Mouse (Mus musculus) CH12.LX (cell line): Measurements from ENCODE around the gene Agbl3. TPM values are rescaled to one million over a fixed set of nuclear protein-coding genes. Genes with fewer than 3 reads are reported as not detected.

ENCODE experiments used
- DNase-seq: peaks from one replicate; pipeline ENCODE4 v3.0.0-alpha.2; 2013; ENCODE audit errors: extremely low read depth
- H3K27ac ChIP-seq: 2 replicates; pipeline ENCODE4 v1.5.1; 2012; ENCODE audit warnings: low read depth, mild to moderate bottlenecking, control low read depth, moderate library complexity; ENCODE audit not compliant: insufficient read depth
- H3K27me3 ChIP-seq: replicated peaks from 2 replicates; pipeline ENCODE3; 2012; ENCODE audit warnings: inconsistent platforms
- H3K36me3 ChIP-seq, 2 experiments: replicated peaks in 1 of 2; 2 replicates each; pipeline versions ENCODE3 to v1.6.1; 2012; ENCODE audit warnings: inconsistent platforms in 1 of 2, low read length in 1 of 2, mild to moderate bottlenecking in 1 of 2, mixed read lengths in 1 of 2, moderate library complexity in 1 of 2; ENCODE audit not compliant: control insufficient read depth in 1 of 2, insufficient read depth in 1 of 2
- H3K4me1 ChIP-seq, 2 experiments: 2 replicates each; pipeline ENCODE4 v1.6.1; 2012; ENCODE audit warnings: inconsistent platforms in 1 of 2, moderate library complexity in 1 of 2; ENCODE audit not compliant: insufficient read depth in 2 of 2, control insufficient read depth in 1 of 2
- H3K4me2 ChIP-seq: 2 replicates; pipeline ENCODE4 v1.6.1; 2012; ENCODE audit warnings: low read depth, mild to moderate bottlenecking, control low read depth; ENCODE audit not compliant: poor library complexity, insufficient read depth, severe bottlenecking
- H3K4me3 ChIP-seq, 3 experiments: fragments of 150-350 bp in 1 of 3; sonication (generic) in 1 of 3; replicated peaks in 1 of 3; 2 replicates each; pipeline versions ENCODE3 to v1.5.1; 2011 to 2012; ENCODE audit warnings: low read depth in 2 of 3, low read length in 2 of 3, mild to moderate bottlenecking in 2 of 3, moderate library complexity in 2 of 3, control low read depth in 1 of 3, improper control_type of control experiment in 1 of 3, inconsistent platforms in 1 of 3, mixed read lengths in 1 of 3; ENCODE audit not compliant: poor library complexity in 1 of 3
- H3K79me2 ChIP-seq: replicated peaks from 2 replicates; pipeline ENCODE4 v1.6.1; 2012; ENCODE audit warnings: mild to moderate bottlenecking, moderate library complexity; ENCODE audit not compliant: control insufficient read depth, poor library complexity, insufficient read depth, severe bottlenecking; ENCODE audit errors: extremely low read depth
- H3K9ac ChIP-seq: 2 replicates; pipeline ENCODE4 v1.6.1; 2012; ENCODE audit warnings: low read depth, mild to moderate bottlenecking, control low read depth, moderate library complexity; ENCODE audit not compliant: insufficient read depth
- H3K9me3 ChIP-seq: replicated peaks from 2 replicates; pipeline ENCODE3; 2012; ENCODE audit warnings: low read length, inconsistent platforms, mixed read lengths
- CHD1 ChIP-seq: IDR thresholded peaks from 2 replicates; pipeline ENCODE4 v1.6.1; 2012; ENCODE audit warnings: low read depth, low read length, improper control_type of control experiment, inconsistent platforms
- CTCF ChIP-seq, 2 experiments: IDR thresholded peaks in 1 of 2; conservative IDR thresholded peaks in 1 of 2; 2 replicates each; pipeline ENCODE4 v1.5.1; 2011 to 2012; ENCODE audit warnings: low read depth in 2 of 2, low read length in 2 of 2, improper control_type of control experiment in 1 of 2, inconsistent platforms in 1 of 2, mild to moderate bottlenecking in 1 of 2, moderate library complexity in 1 of 2
- E2F4 ChIP-seq: IDR thresholded peaks from 2 replicates; pipeline ENCODE4 v1.6.1; 2011; ENCODE audit warnings: low read depth, low read length, improper control_type of control experiment; ENCODE audit not compliant: insufficient replicate concordance
- GABPA ChIP-seq: IDR thresholded peaks from 2 replicates; pipeline ENCODE4 v1.6.1; 2012; ENCODE audit warnings: low read depth, low read length, improper control_type of control experiment, inconsistent platforms; ENCODE audit not compliant: insufficient replicate concordance
- HCFC1 ChIP-seq: IDR thresholded peaks from 2 replicates; pipeline ENCODE4 v1.6.1; 2012; ENCODE audit warnings: low read depth, mild to moderate bottlenecking, inconsistent platforms, low read length, improper control_type of control experiment
- IRF4 ChIP-seq: IDR thresholded peaks from 2 replicates; pipeline ENCODE4 v1.6.1; 2014; ENCODE audit warnings: low read depth, mild to moderate bottlenecking, inconsistent platforms, low read length, improper control_type of control experiment
- JUN ChIP-seq: IDR thresholded peaks from 2 replicates; pipeline ENCODE4 v1.6.1; 2011; ENCODE audit warnings: low read depth, mild to moderate bottlenecking, low read length, improper control_type of control experiment, moderate library complexity; ENCODE audit not compliant: insufficient read depth
- JUND ChIP-seq: conservative IDR thresholded peaks from 2 replicates; pipeline ENCODE4 v1.6.1; 2011; ENCODE audit warnings: low read depth, low read length, improper control_type of control experiment
- KAT2A ChIP-seq: IDR thresholded peaks from 2 replicates; pipeline ENCODE4 v1.6.1; 2012; ENCODE audit warnings: low read length, improper control_type of control experiment, inconsistent platforms; ENCODE audit not compliant: insufficient replicate concordance
- MAX ChIP-seq: IDR thresholded peaks from 2 replicates; pipeline ENCODE4 v1.6.1; 2011; ENCODE audit warnings: low read length, improper control_type of control experiment
- MAZ ChIP-seq: IDR thresholded peaks from 2 replicates; pipeline ENCODE4 v1.6.1; 2012; ENCODE audit warnings: low read depth, mild to moderate bottlenecking, inconsistent platforms, low read length, improper control_type of control experiment, moderate library complexity
- MYC ChIP-seq: IDR thresholded peaks from 2 replicates; pipeline ENCODE4 v1.6.1; 2011; ENCODE audit warnings: low read depth, mild to moderate bottlenecking, improper control_type of control experiment, low read length
- POLR2A ChIP-seq: IDR thresholded peaks from 2 replicates; pipeline ENCODE4 v1.6.1; 2011; ENCODE audit warnings: low read depth, mild to moderate bottlenecking, improper control_type of control experiment, low read length
- SIN3A ChIP-seq: IDR thresholded peaks from 2 replicates; pipeline ENCODE4 v1.6.1; 2012; ENCODE audit warnings: low read length, improper control_type of control experiment, inconsistent platforms
- SMC3 ChIP-seq: IDR thresholded peaks from 2 replicates; pipeline ENCODE4 v1.6.1; 2011; ENCODE audit warnings: low read depth, low read length, improper control_type of control experiment
- TBP ChIP-seq: conservative IDR thresholded peaks from 2 replicates; pipeline ENCODE4 v1.6.1; 2011; ENCODE audit warnings: low read depth, low read length, improper control_type of control experiment
- USF1 ChIP-seq: IDR thresholded peaks from 2 replicates; pipeline ENCODE4 v1.6.1; 2014; ENCODE audit warnings: low read depth, mild to moderate bottlenecking, inconsistent platforms, low read length, improper control_type of control experiment
- USF2 ChIP-seq: conservative IDR thresholded peaks from 2 replicates; pipeline ENCODE4 v1.6.1; 2011; ENCODE audit warnings: low read depth, low read length, improper control_type of control experiment
- ZKSCAN1 ChIP-seq: IDR thresholded peaks from 2 replicates; pipeline ENCODE4 v1.6.1; 2012; ENCODE audit warnings: low read depth, inconsistent platforms, low read length, improper control_type of control experiment, borderline replicate concordance
- ZMIZ1 ChIP-seq: IDR thresholded peaks from 2 replicates; pipeline ENCODE4 v1.6.1; 2012; ENCODE audit warnings: low read depth, mild to moderate bottlenecking, inconsistent platforms, low read length, improper control_type of control experiment
- ZNF384 ChIP-seq: IDR thresholded peaks from 2 replicates; pipeline ENCODE4 v1.6.1; 2012; ENCODE audit warnings: low read depth, low read length, improper control_type of control experiment, inconsistent platforms
- dilution Hi-C: fragments of 300-500 bp; cut with MboI; formaldehyde crosslinking; loops from 2 replicates; pipeline ENCODE4 v1.14.3; 2020; ENCODE audit warnings: low sequenced_read_pairs; ENCODE audit not compliant: extremely low pct_unique_long_range_greater_than_20kb, extremely low pct_ligation_motif_present
- in situ Hi-C: fragments of 300-500 bp; cut with MboI; formaldehyde crosslinking; loops from 3 replicates; pipeline ENCODE4 v1.14.3; 2019; ENCODE audit warnings: low sequenced_read_pairs, low pct_ligation_motif_present, low pct_unique_long_range_greater_than_20kb, mixed read lengths
- polyA plus RNA-seq: library from polyadenylated mRNA; unstranded; fragments of >175 nt; gene quantifications from 2 replicates; pipeline ENCODE4 v1.2.1, GENCODE M21; 2012; ENCODE audit warnings: low read depth; ENCODE audit not compliant: insufficient read length
- total RNA-seq, 2 experiments: library from RNA; depleted of rRNA; stranded (reverse); fragments of 300-350 nt in 1 of 2; fragments of >200 nt in 1 of 2; gene quantifications; 2 replicates each; pipeline ENCODE4 v1.2.3; 2012 to 2014

Agbl3 gene
- total and polyA plus RNA-seq, 3 experiments = 1.9 to 4.8 (median 3.4) TPM

DNA sequence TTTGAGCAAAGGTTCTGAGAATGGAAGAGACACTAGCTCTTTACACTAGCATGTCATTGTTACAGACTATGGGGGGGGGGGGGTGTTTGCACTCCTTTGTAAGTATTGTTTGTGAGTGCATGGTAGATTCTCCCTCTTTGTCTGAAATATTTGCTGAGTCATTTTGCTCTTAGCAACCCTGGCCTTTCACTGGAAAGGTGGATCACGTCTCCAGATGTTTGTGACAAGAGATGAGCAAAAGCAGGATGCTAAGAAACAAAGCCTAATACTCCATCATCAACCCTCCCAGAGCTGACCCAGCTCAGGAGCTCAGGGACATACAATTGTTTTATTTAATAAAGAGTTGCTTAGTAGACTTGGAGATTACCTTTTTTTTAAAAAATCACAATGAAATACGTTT, 43.3 kb upstream of the Agbl3 start:
- TF ChIP-seq USF2 (no peak), SMC3 (no peak)
- TF ChIP-seq, all 38 proteins: peak for 0
- no peaks in the 10 kb centered on the region for H3K36me3 ChIP-seq
- no peaks in the 10 kb centered on the region for H3K27me3 ChIP-seq
- dilution Hi-C loops (no loop called here), in situ Hi-C loops (no loop called here)
- H3K9ac ChIP-seq = no peak overlapping the region
- H3K27ac ChIP-seq = no peak overlapping the region
- no peak overlapping the region for H3K4me3 ChIP-seq
- no peaks in the 10 kb centered on the region for H3K9me3 ChIP-seq
- no peak for DNase-seq
- peaks cover 0 to 6% of the 10 kb centered on the region in 2 experiments; a peak in 1 of 4 replicates for H3K4me1 ChIP-seq
- H3K4me2 ChIP-seq = no peak overlapping the region
- no peaks in the 10 kb centered on the region for H3K79me2 ChIP-seq

DNA sequence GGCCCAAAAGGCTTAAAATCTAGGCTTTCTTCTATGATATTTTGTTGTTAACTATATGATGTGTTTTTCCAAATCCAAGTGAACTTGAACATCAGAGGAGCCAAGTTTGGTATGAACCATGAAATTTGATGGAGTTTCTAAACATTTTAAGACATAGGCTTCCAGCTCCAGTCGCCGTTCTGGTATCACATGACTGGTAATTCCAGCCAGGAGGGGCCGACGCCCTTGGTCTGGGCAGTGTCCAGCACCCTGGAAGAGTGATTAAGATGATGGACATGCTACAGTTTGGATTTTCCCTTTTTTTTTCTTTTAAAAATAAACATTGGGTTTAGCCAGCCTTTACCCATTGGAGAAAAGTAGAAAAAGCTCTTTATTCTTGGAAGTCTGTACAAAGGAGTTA, 36.3 kb upstream of the Agbl3 start:
- Histone ChIP-seq H3K36me3 (no peaks in the 10 kb centered on the region), H3K79me2 (no peaks in the 10 kb centered on the region), H3K4me2 (no peak overlapping the region), H3K4me3 (no peak overlapping the region), H3K27ac (no peak overlapping the region), H3K27me3 (no peaks in the 10 kb centered on the region), H3K9me3 (no peaks in the 10 kb centered on the region), H3K4me1 (peaks cover 0 to 4% of the 10 kb centered on the region in 2 experiments; a peak in 1 of 4 replicates), H3K9ac (no peak overlapping the region)
- dilution Hi-C loops (no loop called here), in situ Hi-C loops (no loop called here)
- DNase-seq = no peak
- TF ChIP-seq TBP = no peak
- no peak for TF ChIP-seq ZKSCAN1
- no peak for TF ChIP-seq CTCF (conservative IDR thresholded peaks at IDR 0.05 in 1 of 2, IDR thresholded peaks at IDR 0.05 in 1 of 2; ENCODE audit: low read depth in 2 of 2, low read length in 2 of 2)
- no peak for TF ChIP-seq IRF4
- TF ChIP-seq GABPA = no peak
- TF ChIP-seq KAT2A = no peak
- no peak for TF ChIP-seq MAX
- no peak for TF ChIP-seq JUN
- no peak for TF ChIP-seq USF2
- no peak for TF ChIP-seq E2F4

DNA sequence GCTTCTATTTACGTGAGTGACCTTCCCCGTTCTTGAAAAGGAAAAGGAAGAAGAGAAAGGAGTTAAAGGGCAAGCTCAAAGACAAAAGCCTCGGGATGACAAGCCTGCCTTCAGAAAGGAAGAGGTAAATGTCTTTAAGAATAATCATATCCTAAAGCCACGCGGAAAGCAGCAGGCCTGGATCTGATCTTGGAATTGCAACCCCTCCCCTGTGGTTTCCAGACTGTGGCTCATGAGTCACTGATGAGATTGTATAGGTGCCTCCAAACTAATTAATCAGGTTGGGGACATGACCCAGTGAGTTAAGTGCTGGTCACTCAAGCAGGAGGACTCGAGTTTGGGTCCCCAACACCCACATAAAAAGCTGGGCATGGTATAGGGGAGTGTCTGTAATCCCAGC, 32.4 kb upstream of the Agbl3 start:
- H3K9ac ChIP-seq = no peak overlapping the region
- no peak overlapping the region for H3K4me2 ChIP-seq
- no peak for DNase-seq
- H3K9me3 ChIP-seq = no peaks in the 10 kb centered on the region
- no peak for TF ChIP-seq CHD1
- TF ChIP-seq ZMIZ1 = no peak
- no peak for TF ChIP-seq E2F4
- no peak for TF ChIP-seq MYC
- no peak for TF ChIP-seq USF1
- TF ChIP-seq POLR2A = no peak
- TF ChIP-seq ZNF384 = no peak
- no peak for TF ChIP-seq ZKSCAN1
- no peak for TF ChIP-seq SIN3A
- TF ChIP-seq IRF4 = no peak
- TF ChIP-seq JUND = no peak
- TF ChIP-seq MAZ = no peak
- no peak for TF ChIP-seq HCFC1
- no peaks in the 10 kb centered on the region for H3K36me3 ChIP-seq
- H3K4me1 ChIP-seq = peaks cover 0 to 4% of the 10 kb centered on the region in 2 experiments; a peak in 1 of 4 replicates
- no peaks in the 10 kb centered on the region for H3K79me2 ChIP-seq
- no peaks in the 10 kb centered on the region for H3K27me3 ChIP-seq
- in situ Hi-C loops = no loop called here
- no peak overlapping the region for H3K4me3 ChIP-seq
- dilution Hi-C loops = no loop called here
- H3K27ac ChIP-seq = no peak overlapping the region
